Mouse (Mus musculus) megakaryocyte progenitor cell, adult 5-6 weeks (primary cell): ENCODE data around the gene Stk38. TPM values are rescaled to one million over a fixed set of nuclear protein-coding genes. Genes with fewer than 3 reads are reported as not detected.
A peak's percentile ranks its signal among the peaks of the same experiment; 100 is the strongest.
"Not testable (repeated sequence)": the region's sequence is repeated elsewhere in the genome, so short reads cannot be mapped to it uniquely, and the experiment has no call there.

Source experiments
- ATAC-seq: replicated peaks from 2 replicates; pipeline ENCODE4 v1.8.0; 2016; ENCODE audit warnings: mild to moderate bottlenecking, moderate TSS enrichment, inconsistent platforms; ENCODE audit not compliant: poor library complexity
- total RNA-seq, 2 experiments: library from RNA; stranded (forward) in 1 of 2; stranded (reverse) in 1 of 2; fragments of 157-497, 149-512 nt in 1 of 2; fragments of 200-1000 nt in 1 of 2; gene quantifications; 2 replicates each; pipeline versions ENCODE4 v1.2.3 to v1.2.4; 2015 to 2017

Gene Stk38
- total RNA-seq, 2 experiments from 2014 or later, result 50.8 to 97.1 TPM

DNA sequence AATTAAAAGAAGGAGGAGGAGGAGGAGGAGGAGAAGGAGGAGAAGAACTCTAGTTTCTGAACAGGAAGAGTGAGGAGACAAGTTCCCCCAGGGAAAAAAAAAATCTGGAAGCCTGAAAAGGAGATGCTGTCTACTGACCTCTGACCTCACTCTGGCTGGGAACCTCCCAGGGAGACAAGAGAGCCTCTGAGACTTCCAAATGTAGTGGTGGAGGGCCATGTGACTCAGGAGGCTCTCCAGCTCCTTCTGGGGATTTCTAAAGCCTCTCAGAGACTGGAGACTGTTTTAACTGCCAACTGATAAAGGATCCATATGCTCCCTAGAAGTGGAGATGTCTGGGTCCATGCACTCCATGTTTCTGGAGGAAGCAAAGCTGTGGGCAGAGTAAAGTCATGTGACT, 6.4 kb upstream of the Stk38 start:
- ATAC-seq, result no peak

DNA sequence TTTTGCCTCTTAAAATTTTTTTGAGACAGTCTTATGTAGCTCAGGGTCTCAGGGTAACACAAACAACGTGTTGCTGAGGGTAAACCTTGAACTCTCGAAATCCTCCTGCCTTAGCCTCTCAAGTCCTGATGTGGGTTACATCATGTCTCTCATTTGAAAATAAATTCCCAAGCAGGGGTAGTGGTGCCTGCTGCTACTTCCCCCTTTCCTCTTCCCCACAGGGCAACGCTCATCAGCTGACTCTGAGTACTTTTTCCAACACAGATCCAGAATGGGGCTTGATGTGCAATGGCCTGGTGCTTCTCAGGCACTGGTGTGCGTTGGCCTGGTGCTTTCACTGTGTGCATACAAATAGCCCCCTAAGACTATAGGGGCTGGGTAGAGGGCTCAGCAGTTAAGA, 1.4 kb upstream of the Stk38 start:
- ATAC-seq, result peak; percentile 46

- ATAC-seq, result no peak
These were observed 493 bp upstream of the Stk38 start for GRCm38 (mm10) chr17:29008326-29008650.

DNA sequence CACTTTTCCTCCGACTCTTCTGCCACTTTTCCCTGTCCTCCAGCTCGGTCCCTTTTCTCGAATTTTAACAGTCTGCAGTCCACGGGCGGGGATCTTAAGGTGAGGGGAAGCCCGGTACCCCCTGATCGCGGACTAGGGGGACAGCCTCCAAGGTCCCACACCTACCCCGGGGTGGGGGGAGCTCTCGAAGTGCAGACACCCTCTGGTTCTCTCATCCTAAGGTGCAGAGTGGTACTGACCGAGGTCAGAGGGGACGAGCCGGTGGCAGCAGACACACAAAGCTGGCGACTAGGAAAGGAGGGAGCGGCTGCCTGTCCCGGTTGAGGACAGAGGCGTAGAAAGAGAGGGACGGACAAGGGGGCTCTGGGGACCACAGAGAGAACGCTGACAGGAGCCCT, 553 bp downstream of the Stk38 start:
- ATAC-seq, result 0 out of 2 replicates have a peak, but pooled peaks have one; percentile 2

DNA sequence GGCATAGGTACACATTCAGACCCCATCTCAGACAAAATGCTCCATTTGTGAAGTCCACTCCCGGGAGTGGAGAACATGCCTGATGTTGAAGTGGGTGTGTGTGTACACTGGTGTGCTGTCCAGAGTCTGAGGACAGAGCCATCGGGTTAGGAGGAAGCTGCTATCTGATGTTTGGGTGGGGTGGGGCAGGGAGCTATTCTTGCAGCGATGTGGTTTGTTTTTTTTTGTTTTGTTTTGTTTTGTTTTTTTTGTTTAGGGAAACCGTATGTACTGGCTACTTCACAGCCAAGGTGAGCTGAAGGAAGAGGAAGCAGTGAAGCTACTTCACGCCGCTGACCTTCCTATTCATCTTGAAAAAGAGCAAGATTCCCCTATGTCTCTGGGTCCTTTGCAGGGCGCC, 983 bp downstream of the Stk38 start:
- 0 out of 2 replicates have a peak, but pooled peaks have one; percentile 22 for ATAC-seq

DNA sequence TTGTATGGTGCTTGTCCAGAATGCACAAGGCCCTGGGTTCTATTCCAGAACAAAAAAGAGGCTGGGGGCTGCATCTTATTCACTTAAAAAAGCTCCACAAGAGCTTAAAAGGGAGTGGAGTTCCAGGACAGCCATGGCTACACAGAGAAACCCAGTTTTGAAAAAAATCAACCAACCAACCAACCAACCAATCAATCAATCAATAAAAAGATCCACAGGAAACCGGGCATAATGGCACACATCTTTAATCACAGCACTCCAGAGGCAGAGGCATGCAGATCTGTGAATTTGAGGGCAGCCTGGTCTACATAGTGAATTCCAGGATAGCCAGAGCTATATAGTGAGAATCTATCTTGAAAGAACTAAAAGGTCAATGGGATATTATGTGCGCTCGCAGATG, 2.8 kb downstream of the Stk38 start:
- ATAC-seq, result no peak

DNA sequence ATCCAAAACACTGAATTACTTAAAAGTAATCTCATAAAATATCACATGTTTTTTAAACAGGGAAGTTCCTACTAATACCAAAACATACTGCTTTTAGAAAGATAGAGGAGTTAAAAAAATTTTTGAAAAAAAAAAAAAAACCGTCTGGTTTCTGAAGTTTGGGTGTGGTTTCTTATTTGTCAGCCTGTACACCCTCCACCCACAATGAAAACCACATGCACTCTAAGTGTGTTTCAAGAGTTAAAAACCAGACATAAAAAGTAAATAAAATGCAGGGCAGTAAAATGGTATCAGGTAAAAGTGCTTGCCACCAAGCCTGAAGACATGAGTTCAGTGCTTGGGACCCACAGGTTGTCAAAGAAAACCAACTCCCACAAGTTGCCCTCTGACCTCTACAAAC, 4.1 kb downstream of the Stk38 start:
- no peak for ATAC-seq

DNA sequence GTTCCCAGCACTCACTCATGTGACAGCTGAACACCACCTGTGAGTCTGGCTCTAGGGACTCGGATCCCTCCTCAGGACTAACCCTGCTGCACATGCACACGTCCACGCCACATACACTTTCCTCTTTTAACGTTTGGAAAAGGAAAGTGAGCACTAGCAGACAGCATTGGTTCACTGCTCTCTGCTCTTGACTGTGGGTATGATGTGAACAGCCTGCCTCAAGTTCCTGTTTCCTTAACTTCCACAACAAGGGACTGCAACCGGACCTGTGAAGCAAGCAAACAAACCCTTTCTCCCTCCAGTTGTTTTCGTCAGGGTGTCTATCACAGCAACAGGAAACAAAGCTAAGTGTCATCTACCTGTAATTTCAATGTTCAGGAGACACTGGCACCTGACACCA, 7.3 kb downstream of the Stk38 start:
- peak; percentile 55 for ATAC-seq

DNA sequence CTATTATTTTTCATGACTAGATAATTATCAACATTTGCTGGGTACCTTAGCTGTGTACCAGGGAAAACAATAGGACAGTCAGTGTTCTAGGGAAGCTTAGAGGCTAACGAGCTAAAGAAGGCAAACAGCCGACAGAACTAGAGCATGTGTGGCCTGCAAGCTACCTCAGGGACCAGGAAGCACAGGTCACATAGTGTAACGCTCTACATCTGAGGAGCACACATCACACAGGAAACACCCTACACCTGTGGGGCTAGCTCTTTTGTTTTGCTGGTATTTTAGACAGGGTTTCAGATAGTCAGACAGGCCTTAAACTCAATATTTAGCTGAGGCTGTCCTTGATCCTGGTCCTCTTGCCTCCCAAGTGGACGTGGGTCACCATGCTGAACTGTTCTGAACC, 13.2 kb downstream of the Stk38 start:
- ATAC-seq, result no peak

GRCm38 (mm10) chr17:28993004-28993403, 14.8 kb downstream of the Stk38 start:
- not testable (repeated sequence) for ATAC-seq

GRCm38 (mm10) chr17:28992105-28992504, 15.7 kb downstream of the Stk38 start:
- ATAC-seq, result no peak

- no peak for ATAC-seq
These were observed 16.5 kb downstream of the Stk38 start for GRCm38 (mm10) chr17:28991286-28991685.

GRCm38 (mm10) chr17:28990060-28990459, 17.7 kb downstream of the Stk38 start:
- no peak for ATAC-seq

DNA sequence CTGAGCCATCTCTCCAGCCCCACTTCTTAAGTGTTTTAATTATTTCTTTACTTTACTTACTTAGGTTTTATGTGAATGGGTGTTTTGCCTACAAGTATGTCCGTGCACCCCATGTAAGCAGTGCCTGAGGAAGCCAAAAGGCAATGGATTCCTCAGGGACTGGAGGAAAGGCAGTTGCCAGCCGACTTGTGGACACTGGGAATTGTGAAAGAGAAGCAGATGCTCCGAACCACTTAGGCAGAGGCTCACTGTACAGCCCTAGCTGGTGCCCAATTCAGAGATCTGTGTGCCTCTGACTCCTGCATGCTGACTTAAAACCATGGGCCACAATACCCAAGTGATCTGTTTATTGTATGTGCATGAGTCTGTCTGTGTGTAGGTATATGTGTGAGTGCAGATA, 18.8 kb downstream of the Stk38 start:
- no peak for ATAC-seq

GRCm38 (mm10) chr17:28988291-28988690, 19.5 kb downstream of the Stk38 start:
- no peak for ATAC-seq

DNA sequence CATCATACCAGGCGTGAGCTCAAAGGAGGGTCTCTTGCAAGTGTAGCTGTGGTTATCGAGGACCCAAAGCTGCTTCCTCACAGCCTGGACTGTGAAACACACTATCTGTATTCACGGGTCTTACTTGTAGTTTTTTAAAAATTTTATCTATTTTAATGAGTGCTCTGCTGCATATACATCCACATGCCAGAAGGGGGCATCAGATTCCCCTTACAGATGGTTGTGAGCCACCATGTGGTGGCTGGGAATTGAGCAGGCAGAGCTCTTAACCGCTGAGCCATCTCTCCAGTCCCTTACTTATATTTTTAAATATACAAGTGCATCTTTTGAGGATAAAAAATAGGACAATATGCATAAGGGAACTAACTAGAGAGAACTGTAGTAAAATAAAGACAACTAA, 20.1 kb downstream of the Stk38 start:
- ATAC-seq, result peak; percentile 73

GRCm38 (mm10) chr17:28986833-28987232, 21.0 kb downstream of the Stk38 start:
- ATAC-seq, result peak; percentile 50; the same call in 1 of the 2 replicates

DNA sequence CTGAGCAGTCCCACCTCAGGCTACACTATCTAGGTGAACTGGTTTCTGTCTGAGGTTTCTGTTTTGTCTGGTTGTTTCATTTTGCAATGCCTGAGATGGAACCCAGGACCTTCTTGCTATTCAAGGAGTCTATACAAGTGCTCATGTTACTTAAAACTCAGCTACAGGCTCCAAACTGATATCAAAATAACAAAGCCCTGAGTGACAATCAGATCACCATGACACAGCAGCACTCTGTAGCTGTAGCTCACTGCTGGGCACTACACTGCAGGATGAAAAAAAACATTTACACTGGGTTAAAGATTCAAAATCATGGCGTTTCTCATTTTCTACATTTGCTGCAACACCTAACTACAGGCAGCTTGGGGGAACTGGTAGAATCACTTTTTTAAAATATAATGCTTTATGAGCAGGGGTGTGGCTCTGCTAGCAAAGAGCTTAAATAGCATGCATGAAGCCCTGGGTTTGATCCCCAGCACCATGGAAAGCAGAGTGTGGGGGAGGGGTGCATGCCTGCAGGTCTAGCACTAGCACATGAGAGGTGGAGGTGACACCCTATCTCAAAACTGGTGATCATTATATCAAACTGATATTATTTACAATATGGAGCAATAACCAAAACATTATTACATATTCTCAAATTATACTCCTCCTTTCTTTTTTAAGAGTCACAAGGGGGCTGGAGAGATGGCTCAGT, 22.9 kb downstream of the Stk38 start:
- no peak for ATAC-seq

- ATAC-seq, result no peak
These were observed 25.2 kb downstream of the Stk38 start for GRCm38 (mm10) chr17:28982591-28982990.

- ATAC-seq, result no peak
These were observed 26.7 kb downstream of the Stk38 start for GRCm38 (mm10) chr17:28981081-28981480.

DNA sequence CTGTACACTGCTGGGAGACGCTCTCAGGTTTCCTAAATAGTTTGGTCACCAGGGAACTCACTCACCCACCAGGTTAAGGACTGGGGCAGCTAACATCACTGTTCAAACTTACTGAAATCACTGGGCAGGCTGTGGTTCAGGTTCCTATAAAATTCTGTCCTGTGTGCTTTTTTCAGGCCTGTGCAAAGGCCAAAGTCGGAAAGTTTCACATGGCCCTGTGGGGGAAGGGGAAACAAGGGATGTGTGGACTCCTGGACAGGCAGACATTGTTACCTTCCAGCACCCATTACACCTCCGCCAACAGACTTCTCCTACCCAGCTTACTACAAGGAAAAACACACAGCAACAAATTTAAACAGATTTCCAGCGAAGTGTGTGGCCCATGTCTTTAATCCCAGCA, 28.7 kb downstream of the Stk38 start:
- no peak for ATAC-seq

DNA sequence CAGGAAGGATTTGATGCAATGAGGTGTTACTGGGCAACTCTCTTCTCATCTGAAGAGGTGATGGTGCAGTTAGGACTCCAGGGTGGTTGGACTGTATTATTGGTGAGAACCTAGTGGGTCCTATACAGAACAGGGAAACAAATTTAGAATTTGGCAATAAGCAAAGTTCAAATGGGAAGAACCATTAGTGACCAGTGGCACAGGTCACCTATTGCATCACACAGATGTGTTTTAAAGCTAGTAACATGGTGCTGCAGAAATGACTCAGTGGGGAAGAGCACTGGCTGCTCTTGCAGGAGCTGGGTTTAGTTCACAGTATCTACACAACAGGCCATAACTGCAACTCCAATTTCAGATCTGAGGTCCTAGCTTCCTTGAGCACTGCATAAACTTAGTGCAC, 37.7 kb downstream of the Stk38 start:
- no peak for ATAC-seq

GRCm38 (mm10) chr17:28967021-28967610, 40.7 kb downstream of the Stk38 start:
- peak; percentile 74 for ATAC-seq
